Mouse (Mus musculus) thymus, adult 2 months (tissue): ENCODE measurements at regions not wholly inside any gene's neighbourhood (a gene's known extent, or its start where the extent isn't known, plus 50 kb on each side); places are given as distances from the start of the nearest gene placed in this dataset.
"Not testable (repeated sequence)": the region's sequence is repeated elsewhere in the genome, so short reads cannot be mapped to it uniquely, and the experiment has no call there.

Experiments
- DNase-seq: peaks from one replicate; pipeline ENCODE4 v3.0.0; 2021
- H3K27ac ChIP-seq: fragments of 200-500 bp; 2 replicates; pipeline ENCODE4 v1.5.1; 2012; ENCODE audit warnings: low read length, control low read depth; ENCODE audit not compliant: control insufficient read depth, insufficient read depth
- H3K27me3 ChIP-seq: fragments of 200-500 bp; 2 replicates; pipeline ENCODE4 v1.6.1; 2012; ENCODE audit warnings: mild to moderate bottlenecking, low read length, moderate library complexity, mixed read lengths; ENCODE audit not compliant: control insufficient read depth, insufficient read depth
- H3K36me3 ChIP-seq: fragments of 200-500 bp; 2 replicates; pipeline ENCODE4 v1.6.1; 2012; ENCODE audit warnings: mild to moderate bottlenecking, low read length, moderate library complexity; ENCODE audit not compliant: control insufficient read depth, insufficient read depth
- H3K4me1 ChIP-seq: fragments of 200-500 bp; replicated peaks from 2 replicates; pipeline ENCODE4 v1.6.1; 2012; ENCODE audit warnings: low read length; ENCODE audit not compliant: control insufficient read depth, insufficient read depth
- H3K4me3 ChIP-seq: fragments of 200-500 bp; 2 replicates; pipeline ENCODE4 v1.5.1; 2012; ENCODE audit warnings: mild to moderate bottlenecking, low read length, control low read depth, moderate library complexity; ENCODE audit not compliant: control insufficient read depth, insufficient read depth
- WGBS: fragments of 180-500 bp; shearing (Covaris S2); methylation state at CpG from one replicate; pipeline ENCODE4 v1.1.7; 2018; 5-methylcytosine and 5-hydroxymethylcytosine counted together

DNA sequence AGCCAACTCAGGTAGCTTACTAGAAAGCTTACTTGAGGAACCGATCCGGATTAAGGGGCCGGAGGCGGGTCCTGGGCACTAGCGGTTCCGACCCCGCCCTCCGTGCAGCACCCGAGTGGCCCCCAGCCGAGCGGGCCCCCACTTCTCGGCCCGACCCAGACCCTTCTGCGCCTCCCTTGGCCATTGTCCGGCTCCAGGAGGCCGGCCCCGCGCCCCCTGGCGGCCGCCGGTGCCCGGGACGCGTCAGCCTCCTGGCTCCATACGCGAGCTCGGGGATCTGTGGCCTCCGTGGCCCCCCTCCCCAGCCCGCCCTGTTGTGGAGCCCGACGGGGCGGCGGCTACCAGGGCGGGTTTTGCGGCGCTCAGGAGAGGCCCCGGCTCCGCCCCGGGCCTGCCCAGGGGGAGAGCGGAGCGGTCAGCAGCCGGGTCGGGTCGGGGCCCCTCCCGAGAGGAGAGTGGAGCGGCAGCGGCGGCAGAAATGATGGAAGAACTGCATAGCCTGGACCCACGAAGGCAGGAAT is 94.3 kb upstream of the Zfp986 start:
- H3K27me3 ChIP-seq, H3K27ac ChIP-seq, H3K4me3 ChIP-seq, H3K36me3 ChIP-seq, H3K4me1 ChIP-seq: not testable (repeated sequence)
- WGBS: 5% methylated on average over 45 of the region's 49 CpGs
- DNase-seq: peak; percentile 5

DNA sequence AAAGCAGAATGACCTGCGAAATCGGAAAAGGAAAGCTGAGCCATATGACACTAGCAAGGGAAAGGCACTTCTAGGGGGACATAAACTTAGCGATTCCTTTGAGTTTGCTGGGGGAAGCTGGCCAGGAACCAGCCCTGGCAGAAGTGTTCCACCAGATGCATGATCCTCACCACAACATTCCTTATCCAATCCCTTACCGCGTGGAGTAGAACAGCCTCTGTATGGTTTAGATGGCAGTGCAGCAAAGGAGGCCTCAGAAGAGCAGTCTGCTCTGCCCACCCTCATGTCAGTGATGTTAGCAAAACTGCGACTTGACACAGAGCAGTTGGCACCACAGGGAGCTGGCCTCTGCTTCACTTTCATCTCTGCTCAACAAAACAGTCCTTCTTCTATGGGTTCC is 93.7 kb upstream of the Zfp986 start:
- H3K27me3 ChIP-seq, H3K27ac ChIP-seq, H3K36me3 ChIP-seq, DNase-seq, H3K4me1 ChIP-seq, H3K4me3 ChIP-seq: not testable (repeated sequence)
- 58% methylated on average over 3 of the region's 6 CpGs for WGBS

DNA sequence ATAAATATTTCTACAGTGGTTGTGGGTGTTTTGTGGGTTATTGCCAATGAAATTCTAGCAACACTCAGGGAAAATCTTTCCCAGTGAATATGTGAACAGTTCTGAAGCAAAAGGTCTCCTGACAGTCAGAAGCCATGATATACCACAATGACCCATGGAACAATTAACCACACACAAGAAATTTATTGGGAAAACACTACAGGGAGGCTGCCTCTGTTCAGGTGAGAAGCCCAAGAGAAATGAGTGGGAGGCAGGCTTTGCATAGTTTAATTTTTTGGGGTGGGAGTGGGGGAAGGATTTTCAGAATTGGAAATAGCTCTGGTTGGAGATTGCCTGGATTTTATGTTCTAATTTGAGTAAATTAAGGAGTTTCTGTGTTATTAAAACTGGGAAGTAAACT is 92.1 kb upstream of the Zfp986 start:
- H3K4me3 ChIP-seq, H3K4me1 ChIP-seq, H3K27ac ChIP-seq, H3K36me3 ChIP-seq, H3K27me3 ChIP-seq, DNase-seq: not testable (repeated sequence)

DNA sequence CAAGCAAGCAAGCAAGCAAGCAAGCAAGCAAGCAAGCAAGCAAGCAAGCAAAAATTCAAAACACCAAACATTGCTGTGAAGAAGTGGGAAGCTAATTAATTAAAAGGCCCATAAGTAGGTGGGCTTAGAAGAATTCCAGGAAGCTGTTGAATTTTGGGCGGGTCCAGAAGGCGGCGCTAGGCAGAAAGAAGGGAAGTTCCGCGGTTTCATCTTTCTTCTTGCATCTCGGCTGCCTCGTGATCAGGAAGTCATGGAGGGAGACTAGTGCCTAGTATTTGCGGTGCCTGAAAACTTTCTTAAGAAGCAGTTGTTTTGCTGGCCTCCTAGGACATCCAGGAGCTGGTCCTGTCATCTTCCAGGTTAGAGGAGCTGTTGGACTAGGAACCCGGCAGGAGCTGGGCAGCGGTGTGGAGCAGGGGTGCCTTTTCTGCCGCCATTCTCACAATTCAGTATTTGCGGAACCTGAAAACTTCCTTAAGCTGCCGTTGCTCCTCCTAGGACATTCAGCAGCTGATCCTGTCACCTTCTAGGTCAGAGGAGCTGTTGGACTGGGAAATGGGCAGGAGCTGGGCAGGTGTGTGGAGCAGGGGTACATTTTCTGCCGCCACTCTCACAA is 87.2 kb upstream of the Zfp986 start:
- H3K27ac ChIP-seq, H3K36me3 ChIP-seq, H3K4me1 ChIP-seq, H3K4me3 ChIP-seq, H3K27me3 ChIP-seq, DNase-seq: not testable (repeated sequence)
- no CpG with 5 or more reads among the region's 14 CpGs for WGBS

DNA sequence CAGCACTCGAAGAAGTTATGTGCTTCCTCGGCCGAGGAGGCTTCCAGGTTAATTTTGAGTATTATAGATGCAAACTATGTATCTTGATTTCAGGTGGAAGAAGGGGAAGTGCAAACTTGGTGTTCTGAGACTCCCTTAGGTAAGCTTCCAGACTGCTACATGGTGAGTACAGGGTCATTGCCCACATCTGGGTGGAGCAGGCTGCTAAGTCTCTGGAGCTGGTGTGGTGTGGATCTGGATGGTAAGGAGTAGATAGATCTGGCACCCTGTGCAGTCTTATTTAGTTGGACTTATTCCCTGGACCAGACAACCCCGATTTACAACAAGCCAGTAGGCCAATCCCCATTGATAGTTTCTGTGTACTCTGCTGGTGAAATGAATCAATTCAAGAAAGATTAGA is 53.9 kb upstream of the Zfp986 start:
- H3K4me3 ChIP-seq, H3K36me3 ChIP-seq, H3K4me1 ChIP-seq, H3K27me3 ChIP-seq, H3K27ac ChIP-seq, DNase-seq: not testable (repeated sequence)
- WGBS: no CpG with 5 or more reads among the region's 4 CpGs
